Mouse (Mus musculus) forebrain, embryonic 11.5 days (tissue): ENCODE measurements around the gene Inf2. TPM values are rescaled to one million over a fixed set of nuclear protein-coding genes. Genes with fewer than 3 reads are reported as not detected.

ENCODE experiments used
- ATAC-seq: fragments of 200-750 bp; cut with Nextera tagmentation; replicated peaks from 2 replicates; pipeline ENCODE4 v1.8.0; 2017; ENCODE audit warnings: moderate TSS enrichment; ENCODE audit not compliant: low FRiP score
- DNase-seq: peaks from one replicate; pipeline ENCODE4 v3.0.0-alpha.2; 2017; ENCODE audit warnings: low spot score
- H3K27ac ChIP-seq: fragments of 300-500 bp; sonication (generic); 2 replicates; pipeline ENCODE4 v1.5.1; 2014; ENCODE audit warnings: low read depth, low read length
- H3K27me3 ChIP-seq: fragments of 300-500 bp; sonication (generic); 2 replicates; pipeline ENCODE4 v1.6.1; 2014; ENCODE audit warnings: mild to moderate bottlenecking, low read length, mixed read lengths; ENCODE audit not compliant: control insufficient read depth, insufficient read depth
- H3K36me3 ChIP-seq: fragments of 300-500 bp; sonication (generic); 2 replicates; pipeline ENCODE4 v1.6.1; 2014; ENCODE audit warnings: mild to moderate bottlenecking, low read length, moderate library complexity, mixed read lengths; ENCODE audit not compliant: control insufficient read depth, insufficient read depth
- H3K4me1 ChIP-seq: fragments of 300-500 bp; sonication (generic); replicated peaks from 2 replicates; pipeline ENCODE4 v1.6.1; 2014; ENCODE audit warnings: low read length, mixed read lengths; ENCODE audit not compliant: control insufficient read depth, insufficient read depth
- H3K4me2 ChIP-seq: fragments of 300-500 bp; sonication (generic); 2 replicates; pipeline ENCODE4 v1.6.1; 2014; ENCODE audit warnings: low read depth, mild to moderate bottlenecking, low read length, moderate library complexity, mixed read lengths; ENCODE audit not compliant: severe bottlenecking
- H3K4me3 ChIP-seq: fragments of 300-500 bp; sonication (generic); 2 replicates; pipeline ENCODE4 v1.5.1; 2014; ENCODE audit warnings: low read depth, low read length
- H3K9ac ChIP-seq: fragments of 300-500 bp; sonication (generic); 2 replicates; pipeline ENCODE4 v1.6.1; 2014; ENCODE audit warnings: low read length
- H3K9me3 ChIP-seq: fragments of 300-500 bp; sonication (generic); 2 replicates; pipeline ENCODE4 v1.6.1; 2016; ENCODE audit warnings: low read length, mixed read lengths; ENCODE audit not compliant: control insufficient read depth
- WGBS: fragments of 180-500 bp; shearing (Covaris S2); extraction: QIAGEN DNeasy Blood & Tissue Kit; methylation state at CpG from one replicate; pipeline ENCODE4 v1.1.7; 2014; 5-methylcytosine and 5-hydroxymethylcytosine counted together
- polyA plus RNA-seq: library from polyadenylated mRNA; unstranded; fragments of >200 nt; fragmentation: Nextera tagmentation; extraction: Ambion mirVana; gene quantifications from 2 replicates; pipeline ENCODE4 v1.2.1, GENCODE M21; 2014

Inf2 gene
- polyA plus RNA-seq, 1 experiment from 2014 or later: 1.6 TPM

DNA sequence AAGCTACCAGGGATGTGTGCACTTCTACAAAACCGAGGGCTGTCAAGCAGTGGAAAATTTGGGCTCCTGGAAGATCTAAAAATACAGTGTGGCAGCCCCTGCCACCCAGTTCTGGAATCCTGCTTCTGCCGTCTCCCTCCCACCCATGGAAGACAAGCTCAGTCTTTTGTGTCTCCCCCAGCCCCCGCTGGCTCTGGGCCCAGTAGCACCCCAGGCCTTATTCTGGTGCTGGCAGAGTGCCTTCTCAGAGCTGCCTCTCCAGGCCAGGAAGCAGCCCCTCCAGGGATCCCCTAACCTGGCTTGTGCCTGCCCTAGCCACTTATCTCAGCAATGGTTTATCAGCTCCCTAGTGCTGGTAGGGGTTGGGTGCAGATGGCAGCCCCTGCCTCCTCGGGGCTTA lies 6.4 kb downstream of the Inf2 start:
- Histone ChIP-seq H3K9ac (no peak overlapping the region), H3K4me3 (no peak overlapping the region), H3K27ac (no peak overlapping the region), H3K9me3 (no peaks in the 10 kb centered on the region), H3K36me3 (no peaks in the 10 kb centered on the region), H3K4me2 (no peak overlapping the region), H3K4me1 (no peaks in the 10 kb centered on the region; the same call in 1 of the 2 replicates), H3K27me3 (peaks cover 2% of the 10 kb centered on the region)
- ATAC-seq: no peak
- no peak for DNase-seq
- 68% methylated on average over 4 of the region's 4 CpGs for WGBS

GRCm38 (mm10) chr12:112595626-112596025 lies 7.0 kb downstream of the Inf2 start:
- Histone ChIP-seq H3K4me1 (no peaks in the 10 kb centered on the region; the same call in 1 of the 2 replicates), H3K4me3 (no peak overlapping the region), H3K27ac (no peak overlapping the region), H3K4me2 (no peak overlapping the region), H3K27me3 (no peaks in the 10 kb centered on the region), H3K36me3 (no peaks in the 10 kb centered on the region), H3K9me3 (no peaks in the 10 kb centered on the region), H3K9ac (no peak overlapping the region)
- DNase-seq: no peak
- no peak for ATAC-seq
- WGBS: 71% methylated on average over 4 of the region's 4 CpGs

GRCm38 (mm10) chr12:112596454-112596853 lies 7.9 kb downstream of the Inf2 start:
- Histone ChIP-seq H3K27ac (no peak overlapping the region), H3K36me3 (no peaks in the 10 kb centered on the region), H3K4me3 (no peak overlapping the region), H3K9me3 (no peaks in the 10 kb centered on the region), H3K4me1 (no peaks in the 10 kb centered on the region; the same call in 1 of the 2 replicates), H3K9ac (no peak overlapping the region), H3K27me3 (no peaks in the 10 kb centered on the region), H3K4me2 (no peak overlapping the region)
- WGBS: 85% methylated on average over 9 of the region's 9 CpGs
- ATAC-seq (no peak), DNase-seq (no peak)

- Histone ChIP-seq H3K9me3 (no peaks in the 10 kb centered on the region), H3K4me2 (no peak overlapping the region), H3K4me3 (no peak overlapping the region), H3K27ac (no peak overlapping the region), H3K4me1 (no peaks in the 10 kb centered on the region; the same call in 1 of the 2 replicates), H3K36me3 (no peaks in the 10 kb centered on the region), H3K9ac (no peak overlapping the region), H3K27me3 (no peaks in the 10 kb centered on the region)
- DNase-seq: no peak
- no peak for ATAC-seq
- 80% methylated on average over 14 of the region's 14 CpGs for WGBS
Measured at GRCm38 (mm10) chr12:112596891-112597500, 8.4 kb downstream of the Inf2 start.

DNA sequence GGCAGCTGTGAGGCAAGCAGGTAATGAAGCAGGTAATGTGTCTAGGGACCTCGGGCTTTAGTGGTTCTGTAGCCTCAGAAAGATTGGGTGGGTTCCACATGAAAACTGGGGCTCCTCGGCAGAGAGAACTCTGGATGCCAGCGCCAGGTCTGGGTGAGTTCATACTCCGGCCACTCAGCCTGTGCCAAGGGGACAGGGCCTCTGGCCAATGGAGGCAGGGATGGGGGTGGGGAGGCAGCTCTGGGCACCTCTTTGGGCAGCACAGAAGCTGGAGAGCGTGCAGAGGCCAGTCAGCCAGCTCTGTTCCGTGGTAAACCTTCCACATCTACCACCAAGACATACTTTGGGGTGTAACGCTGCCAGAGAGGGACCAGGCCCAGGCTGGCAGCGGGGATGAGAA lies 9.0 kb downstream of the Inf2 start:
- no peak overlapping the region for H3K27ac ChIP-seq
- no peak for ATAC-seq
- H3K4me3 ChIP-seq: no peak overlapping the region
- no peak for DNase-seq
- H3K4me2 ChIP-seq: no peak overlapping the region
- no peaks in the 10 kb centered on the region for H3K27me3 ChIP-seq
- no peaks in the 10 kb centered on the region; the same call in 1 of the 2 replicates for H3K4me1 ChIP-seq
- 87% methylated on average over 8 of the region's 8 CpGs for WGBS
- H3K9ac ChIP-seq: no peak overlapping the region
- no peaks in the 10 kb centered on the region for H3K36me3 ChIP-seq
- no peaks in the 10 kb centered on the region for H3K9me3 ChIP-seq

- Histone ChIP-seq H3K27me3 (no peaks in the 10 kb centered on the region), H3K4me2 (no peak overlapping the region), H3K4me3 (no peak overlapping the region), H3K4me1 (no peaks in the 10 kb centered on the region; the same call in 1 of the 2 replicates), H3K9ac (no peak overlapping the region), H3K27ac (no peak overlapping the region), H3K36me3 (no peaks in the 10 kb centered on the region), H3K9me3 (no peaks in the 10 kb centered on the region)
- WGBS: 38% methylated on average over 4 of the region's 4 CpGs
- ATAC-seq: no peak
- no peak for DNase-seq
Measured at GRCm38 (mm10) chr12:112599198-112599597, 10.6 kb downstream of the Inf2 start.

DNA sequence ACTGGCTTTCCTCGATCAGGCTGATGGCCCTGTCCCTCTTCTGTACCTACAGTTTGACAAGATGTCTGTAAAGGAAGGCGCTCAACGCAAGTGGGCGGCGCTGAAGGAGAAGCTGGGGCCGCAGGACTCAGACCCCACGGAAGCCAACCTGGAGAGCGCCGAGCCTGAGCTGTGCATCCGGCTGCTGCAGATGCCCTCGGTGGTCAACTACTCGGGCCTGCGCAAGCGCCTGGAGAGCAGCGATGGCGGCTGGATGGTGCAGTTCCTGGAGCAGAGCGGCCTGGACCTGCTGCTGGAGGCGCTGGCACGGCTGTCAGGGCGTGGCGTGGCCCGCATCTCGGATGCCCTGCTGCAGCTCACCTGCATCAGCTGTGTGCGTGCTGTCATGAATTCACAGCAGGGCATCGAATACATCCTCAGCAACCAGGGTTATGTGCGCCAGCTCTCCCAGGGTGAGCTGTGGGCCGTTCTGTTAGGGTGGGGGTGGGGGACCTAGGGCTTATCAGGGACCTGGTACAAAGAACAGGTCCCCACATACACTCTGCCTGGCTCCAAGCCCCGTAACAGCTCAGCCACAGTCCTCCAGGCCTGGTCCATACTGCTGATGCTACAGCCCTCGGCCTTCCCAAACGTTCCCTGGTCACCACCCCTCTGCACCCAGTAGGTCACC lies 11.5 kb downstream of the Inf2 start:
- Histone ChIP-seq H3K9me3 (no peaks in the 10 kb centered on the region), H3K36me3 (no peaks in the 10 kb centered on the region), H3K9ac (no peak overlapping the region), H3K4me2 (no peak overlapping the region), H3K27ac (no peak overlapping the region), H3K4me1 (no peaks in the 10 kb centered on the region), H3K27me3 (no peaks in the 10 kb centered on the region), H3K4me3 (no peak overlapping the region)
- no peak for ATAC-seq
- WGBS: 83% methylated on average over 30 of the region's 30 CpGs
- DNase-seq: no peak

DNA sequence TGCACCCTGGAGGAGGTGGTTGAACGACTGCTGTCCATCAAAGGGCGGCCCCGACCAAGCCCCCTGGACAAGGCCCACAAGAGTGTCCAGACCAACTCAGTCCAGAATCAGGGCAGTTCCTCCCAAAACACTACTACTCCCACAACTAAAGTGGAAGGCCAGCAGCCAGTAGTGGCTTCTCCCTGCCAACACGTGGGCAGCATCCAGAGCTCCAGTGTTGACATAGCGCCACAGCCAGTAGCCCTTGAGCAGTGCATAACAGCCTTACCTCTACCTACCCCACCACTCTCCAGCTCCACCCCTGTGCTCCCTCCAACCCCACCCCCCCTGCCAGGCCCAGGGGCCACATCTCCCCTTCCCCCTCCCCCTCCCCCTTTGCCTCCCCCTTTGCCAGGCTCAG lies 15.4 kb downstream of the Inf2 start:
- H3K4me3 ChIP-seq: no peak overlapping the region
- DNase-seq: no peak
- no peak overlapping the region for H3K27ac ChIP-seq
- WGBS: 82% methylated on average over 5 of the region's 5 CpGs
- no peaks in the 10 kb centered on the region for H3K4me1 ChIP-seq
- H3K4me2 ChIP-seq: no peak overlapping the region
- no peaks in the 10 kb centered on the region for H3K36me3 ChIP-seq
- H3K9me3 ChIP-seq: no peaks in the 10 kb centered on the region
- ATAC-seq: no peak
- H3K27me3 ChIP-seq: no peaks in the 10 kb centered on the region
- H3K9ac ChIP-seq: no peak overlapping the region
